Mouse (Mus musculus): ENCODE measurements around the gene Tuba1b.
"Not testable (repeated sequence)": the region's sequence is repeated elsewhere in the genome, so short reads cannot be mapped to it uniquely, and the experiment has no call there.

The Tuba1b gene

GRCm38 (mm10) chr15:98954425-98955253 lies 20.3 kb upstream of the Tuba1b start:
- no peak for DNase-seq (ENCODE audit: low read depth, low spot score)

GRCm38 (mm10) chr15:98953401-98954356 lies 19.3 kb upstream of the Tuba1b start, which contains the start of the genes Gm49450 and Tuba1a:
Gene Gm49450 (minus strand): TSS chr15:98953551.
Gene Tuba1a (minus strand): TSS chr15:98953703.
- DNase-seq (ENCODE audit: low read depth, low spot score): peak; percentile 95

GRCm38 (mm10) chr15:98952751-98953400 lies 18.5 kb upstream of the Tuba1b start:
- peak; percentile 29 for DNase-seq (ENCODE audit: low read depth, low spot score)

- no peak for DNase-seq (ENCODE audit: low read depth, low spot score)
Observed at GRCm38 (mm10) chr15:98952063-98952455, 17.7 kb upstream of the Tuba1b start.

- not testable (repeated sequence) for DNase-seq (ENCODE audit: low read depth, low spot score)
Observed at GRCm38 (mm10) chr15:98951122-98952062, 17.0 kb upstream of the Tuba1b start.

- no peak for DNase-seq (ENCODE audit: low read depth, low spot score)
Observed at GRCm38 (mm10) chr15:98949607-98949892, 15.2 kb upstream of the Tuba1b start.

GRCm38 (mm10) chr15:98948857-98949606 lies 14.7 kb upstream of the Tuba1b start:
- no peak for DNase-seq (ENCODE audit: low read depth, low spot score)

GRCm38 (mm10) chr15:98948382-98948781 lies 14.0 kb upstream of the Tuba1b start:
- no peak for DNase-seq (ENCODE audit: low read depth, low spot score)

GRCm38 (mm10) chr15:98947884-98948283 lies 13.5 kb upstream of the Tuba1b start:
- no peak for DNase-seq (ENCODE audit: low read depth, low spot score)

- no peak for DNase-seq (ENCODE audit: low read depth, low spot score)
Observed at GRCm38 (mm10) chr15:98943133-98943532, 8.8 kb upstream of the Tuba1b start.

- no peak for DNase-seq (ENCODE audit: low read depth, low spot score)
Observed at GRCm38 (mm10) chr15:98942081-98942480, 7.7 kb upstream of the Tuba1b start.

GRCm38 (mm10) chr15:98941539-98941938 lies 7.2 kb upstream of the Tuba1b start:
- DNase-seq (ENCODE audit: low read depth, low spot score): no peak

- DNase-seq (ENCODE audit: low read depth, low spot score): no peak
Observed at GRCm38 (mm10) chr15:98940816-98941215, 6.5 kb upstream of the Tuba1b start.

- peak; percentile 95 for DNase-seq (ENCODE audit: low read depth, low spot score)
Observed at GRCm38 (mm10) chr15:98933833-98934216, 540 bp downstream of the Tuba1b start.

GRCm38 (mm10) chr15:98933004-98933671 lies 1.2 kb downstream of the Tuba1b start:
- DNase-seq (ENCODE audit: low read depth, low spot score): peak; percentile 17

- no peak for DNase-seq (ENCODE audit: low read depth, low spot score)
Observed at GRCm38 (mm10) chr15:98930998-98931397, 3.4 kb downstream of the Tuba1b start.

GRCm38 (mm10) chr15:98930017-98930734 lies 4.2 kb downstream of the Tuba1b start:
- no peak for DNase-seq (ENCODE audit: low read depth, low spot score)

GRCm38 (mm10) chr15:98928598-98929240 lies 5.6 kb downstream of the Tuba1b start:
- peak; percentile 59 for DNase-seq (ENCODE audit: low read depth, low spot score)

Data from skeletal muscle tissue, adult 2 months (tissue).